Mouse (Mus musculus) liver, postnatal 0 days (tissue): ENCODE measurements around the gene Nol3. TPM values are rescaled to one million over a fixed set of nuclear protein-coding genes. Genes with fewer than 3 reads are reported as not detected.
A peak's percentile ranks its signal among the peaks of the same experiment; 100 is the strongest.

Experiments used
- ATAC-seq: fragments of 200-750 bp; cut with Nextera tagmentation; 2 replicates; pipeline ENCODE4 v1.8.0; 2017; ENCODE audit warnings: mild to moderate bottlenecking, moderate library complexity
- DNase-seq: peaks from one replicate; pipeline ENCODE4 v3.0.0-alpha.2; 2016
- H3K27ac ChIP-seq: fragments of 300-500 bp; sonication (generic); 2 replicates; pipeline ENCODE4 v1.5.1; 2014; ENCODE audit warnings: antibody characterized with exemption, moderate library complexity, mild to moderate bottlenecking, low read depth
- H3K27me3 ChIP-seq: fragments of 300-500 bp; sonication (generic); 2 replicates; pipeline ENCODE4 v1.6.1; 2014; ENCODE audit warnings: low read length, control low read depth, mixed read lengths; ENCODE audit not compliant: insufficient read depth
- H3K36me3 ChIP-seq: fragments of 300-500 bp; sonication (generic); replicated peaks from 2 replicates; pipeline ENCODE4 v1.6.1; 2014; ENCODE audit warnings: mild to moderate bottlenecking, control low read depth, low read length, moderate library complexity, mixed read lengths; ENCODE audit not compliant: insufficient read depth
- H3K4me1 ChIP-seq: fragments of 300-500 bp; sonication (generic); 2 replicates; pipeline ENCODE4 v1.6.1; 2014; ENCODE audit warnings: antibody characterized with exemption, mild to moderate bottlenecking, control low read depth; ENCODE audit not compliant: insufficient read depth
- H3K4me2 ChIP-seq: fragments of 300-500 bp; sonication (generic); 2 replicates; pipeline ENCODE4 v1.6.1; 2014; ENCODE audit warnings: low read depth, mild to moderate bottlenecking, low read length, moderate library complexity, mixed read lengths
- H3K4me3 ChIP-seq: fragments of 300-500 bp; sonication (generic); 2 replicates; pipeline ENCODE4 v1.5.1; 2014; ENCODE audit warnings: low read depth, low read length
- H3K9ac ChIP-seq: fragments of 300-500 bp; sonication (generic); replicated peaks from 2 replicates; pipeline ENCODE4 v1.6.1; 2014; ENCODE audit warnings: mild to moderate bottlenecking, moderate library complexity
- H3K9me3 ChIP-seq: fragments of 300-500 bp; sonication (generic); 2 replicates; pipeline ENCODE4 v1.6.1; 2016; ENCODE audit warnings: mild to moderate bottlenecking, control low read depth, low read length, mixed read lengths
- CTCF ChIP-seq: sonication (generic); IDR thresholded peaks from 2 replicates; pipeline ENCODE4 v1.5.1; 2016; ENCODE audit warnings: antibody characterized with exemption, low read depth
- EP300 ChIP-seq: IDR thresholded peaks from 2 replicates; pipeline ENCODE4 v1.6.1; 2016; ENCODE audit warnings: antibody characterized with exemption, low read depth, mild to moderate bottlenecking
- WGBS: fragments of 180-500 bp; shearing (Covaris S2); extraction: QIAGEN DNeasy Blood & Tissue Kit; methylation state at CpG from one replicate; pipeline ENCODE4 v1.1.7; 2014; ENCODE audit not compliant: insufficient replicate concordance; 5-methylcytosine and 5-hydroxymethylcytosine counted together
- polyA plus RNA-seq: library from polyadenylated mRNA; unstranded; fragments of >200 nt; fragmentation: Nextera tagmentation; extraction: Ambion mirVana; gene quantifications from 2 replicates; pipeline ENCODE4 v1.2.1, GENCODE M21; 2015

Nol3 gene
- polyA plus RNA-seq, 1 experiment from 2014 or later, result 0.05 TPM

- Histone ChIP-seq H3K9me3 (no peaks in the 10 kb centered on the region), H3K27ac (no peak within 1 kb of the TSS), H3K4me2 (peak within 1 kb of the TSS; percentile 76), H3K4me3 (peak within 1 kb of the TSS; percentile 42), H3K4me1 (peaks cover 26% of the 10 kb centered on the region), H3K27me3 (peaks cover 71% of the 10 kb centered on the region), H3K9ac (peak within 1 kb of the TSS; percentile 30; the same call in 1 of the 2 replicates), H3K36me3 (no peaks in the 10 kb centered on the region)
- WGBS, result 1% methylated on average over 40 of the region's 42 CpGs
- DNase-seq (peak; percentile 49), ATAC-seq (peak; percentile 58)
- no peak for TF ChIP-seq CTCF
- no peak for TF ChIP-seq EP300
These were observed 6.4 kb upstream of the Nol3 start, which contains the start of gene Hsf4 for GRCm38 (mm10) chr8:105269461-105269947. Gene Hsf4, plus strand, starts transcription at chr8:105269801.

GRCm38 (mm10) chr8:105270101-105270915 is 5.6 kb upstream of the Nol3 start:
- H3K4me3 ChIP-seq, result peak overlapping the region; percentile 42
- H3K4me2 ChIP-seq, result peak overlapping the region; percentile 76; the same call in 1 of the 2 replicates
- 6% methylated on average over 39 of the region's 39 CpGs for WGBS
- H3K9ac ChIP-seq, result no peak overlapping the region
- no peaks in the 10 kb centered on the region for H3K9me3 ChIP-seq
- no peaks in the 10 kb centered on the region for H3K36me3 ChIP-seq
- H3K27ac ChIP-seq, result no peak overlapping the region
- ATAC-seq (no peak), DNase-seq (no peak)
- H3K27me3 ChIP-seq, result peaks cover 80% of the 10 kb centered on the region
- TF ChIP-seq CTCF (no peak), EP300 (no peak)
- peaks cover 19% of the 10 kb centered on the region for H3K4me1 ChIP-seq

DNA sequence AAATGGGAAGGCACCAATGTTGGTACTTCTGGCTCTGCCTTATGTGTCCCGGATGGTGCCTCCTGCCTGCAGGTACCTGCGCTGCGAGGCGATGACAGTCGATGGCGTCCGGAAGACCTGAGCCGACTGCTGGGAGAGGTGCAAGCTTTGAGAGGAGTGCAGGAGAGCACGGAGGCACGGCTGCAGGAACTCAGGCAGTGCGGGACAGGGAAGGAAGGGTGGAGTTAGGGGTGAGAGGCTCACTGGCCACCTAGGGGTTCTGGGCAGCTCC is 5.1 kb upstream of the Nol3 start:
- Histone ChIP-seq H3K4me1 (peaks cover 17% of the 10 kb centered on the region), H3K9ac (no peak overlapping the region), H3K27ac (no peak overlapping the region), H3K4me3 (no peak overlapping the region), H3K9me3 (no peaks in the 10 kb centered on the region), H3K4me2 (no peak overlapping the region), H3K36me3 (no peaks in the 10 kb centered on the region), H3K27me3 (peaks cover 85% of the 10 kb centered on the region)
- DNase-seq, result no peak
- TF ChIP-seq CTCF, result 0 out of 2 replicates have a peak, but pooled peaks have one; percentile 6
- no peak for TF ChIP-seq EP300
- WGBS, result 4% methylated on average over 11 of the region's 11 CpGs
- ATAC-seq, result no peak

GRCm38 (mm10) chr8:105275387-105275786 is 553 bp upstream of the Nol3 start:
- H3K9ac ChIP-seq, result no peak overlapping the region
- WGBS, result 15% methylated on average over 11 of the region's 11 CpGs
- ATAC-seq (no peak), DNase-seq (no peak)
- no peak overlapping the region for H3K4me2 ChIP-seq
- H3K4me3 ChIP-seq, result no peak overlapping the region
- H3K9me3 ChIP-seq, result no peaks in the 10 kb centered on the region
- H3K4me1 ChIP-seq, result peaks cover 16% of the 10 kb centered on the region
- TF ChIP-seq CTCF, result no peak
- no peak for TF ChIP-seq EP300
- no peak overlapping the region for H3K27ac ChIP-seq
- peaks cover 91% of the 10 kb centered on the region for H3K27me3 ChIP-seq
- H3K36me3 ChIP-seq, result no peaks in the 10 kb centered on the region

DNA sequence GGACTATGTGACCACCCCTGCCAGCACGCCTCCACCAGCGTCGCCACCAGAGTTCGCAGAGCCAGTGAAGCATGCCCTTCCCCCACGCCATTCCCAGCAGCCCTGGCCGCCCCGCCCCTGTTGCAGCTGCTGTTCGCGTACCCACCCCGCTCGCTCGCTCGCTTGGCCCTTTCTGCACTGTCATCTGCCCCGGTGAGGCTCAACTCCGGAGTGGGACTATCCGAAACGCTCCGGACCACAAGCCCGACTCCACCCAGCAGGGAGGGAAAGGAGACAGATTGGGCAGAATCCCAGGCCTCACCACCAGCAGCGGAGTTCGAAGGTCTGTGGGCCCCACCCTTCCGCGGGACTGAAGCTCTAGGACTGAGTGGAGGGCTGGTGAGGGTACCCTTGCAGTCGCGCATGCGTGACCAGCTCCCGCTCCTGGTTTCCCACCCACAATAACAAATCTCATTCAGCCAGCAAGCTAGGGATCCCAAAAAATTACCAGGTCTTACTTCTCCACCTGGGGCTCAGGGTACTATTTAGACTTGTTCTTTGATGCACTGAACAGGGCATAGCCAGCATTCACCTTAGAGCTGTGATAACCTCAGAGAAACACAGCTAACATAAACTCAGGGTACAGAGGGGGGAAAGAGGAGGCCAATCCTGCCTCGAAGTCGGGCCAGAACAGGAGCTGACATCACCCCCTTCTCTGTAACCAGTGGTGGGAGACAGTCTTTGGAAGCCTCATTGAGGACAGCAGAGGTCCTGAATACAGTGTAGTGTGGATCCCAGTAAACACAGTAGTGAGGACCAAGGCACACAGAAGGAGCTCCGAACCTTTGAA is 566 bp downstream of the Nol3 start:
- Histone ChIP-seq H3K27ac (no peak overlapping the region), H3K27me3 (peaks cover 80% of the 10 kb centered on the region), H3K36me3 (no peaks in the 10 kb centered on the region), H3K4me1 (peaks cover 16% of the 10 kb centered on the region), H3K4me2 (peak overlapping the region; percentile 70), H3K4me3 (peak overlapping the region; percentile 36), H3K9me3 (no peaks in the 10 kb centered on the region), H3K9ac (peak overlapping the region; percentile 30)
- WGBS, result 5% methylated on average over 30 of the region's 30 CpGs
- TF ChIP-seq EP300 (no peak), CTCF (no peak)
- DNase-seq, result peak; percentile 66
- ATAC-seq, result peak; percentile 58

DNA sequence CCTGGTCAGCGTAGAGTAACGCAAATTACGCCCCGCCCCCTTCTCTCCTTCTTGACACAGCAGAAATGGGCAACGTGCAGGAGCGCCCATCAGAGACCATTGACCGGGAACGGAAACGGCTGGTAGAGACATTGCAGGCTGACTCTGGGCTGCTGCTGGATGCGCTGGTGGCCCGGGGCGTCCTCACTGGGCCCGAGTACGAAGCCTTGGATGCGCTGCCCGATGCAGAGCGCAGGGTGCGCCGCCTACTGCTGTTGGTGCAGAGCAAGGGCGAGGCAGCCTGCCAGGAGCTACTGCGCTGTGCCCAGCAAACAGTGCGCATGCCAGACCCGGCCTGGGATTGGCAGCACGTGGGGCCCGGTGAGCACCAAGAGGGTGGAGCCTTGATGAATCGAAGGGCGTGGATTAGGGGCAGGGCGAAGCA is 3.0 kb downstream of the Nol3 start:
- DNase-seq, result peak; percentile 62
- ATAC-seq, result peak; percentile 67
- Histone ChIP-seq H3K27ac (no peak overlapping the region), H3K4me3 (peak overlapping the region; percentile 4; the same call in 1 of the 2 replicates), H3K4me2 (peak overlapping the region; percentile 40), H3K4me1 (peaks cover 23% of the 10 kb centered on the region), H3K9ac (no peak overlapping the region), H3K9me3 (no peaks in the 10 kb centered on the region), H3K27me3 (peaks cover 61% of the 10 kb centered on the region), H3K36me3 (no peaks in the 10 kb centered on the region)
- TF ChIP-seq CTCF (peak; percentile 36; the same call in 1 of the 2 replicates), EP300 (no peak)
- 1% methylated on average over 28 of the region's 28 CpGs for WGBS
